Mouse (Mus musculus) stomach, postnatal 0 days (tissue): ENCODE measurements around the gene Ang2.
"Not testable (repeated sequence)": the region's sequence is repeated elsewhere in the genome, so short reads cannot be mapped to it uniquely, and the experiment has no call there.

Experiments used
- CTCF ChIP-seq: IDR thresholded peaks from 2 replicates; pipeline ENCODE4 v1.5.1; 2016; ENCODE audit warnings: antibody characterized with exemption, low read depth, mild to moderate bottlenecking, moderate library complexity
- EP300 ChIP-seq: optimal IDR thresholded peaks from 2 replicates; pipeline ENCODE3; 2016; ENCODE audit warnings: antibody characterized with exemption

GRCm38 (mm10) chr14:51163323-51163722 is 35.6 kb downstream of the Ang2 start:
- not testable (repeated sequence) for TF ChIP-seq EP300, CTCF
